Mouse (Mus musculus) embryonic facial prominence, embryonic 15.5 days (tissue): ENCODE measurements around the gene Hrg. TPM values are rescaled to one million over a fixed set of nuclear protein-coding genes. Genes with fewer than 3 reads are reported as not detected.
A peak's percentile ranks its signal among the peaks of the same experiment; 100 is the strongest.
"Not testable (repeated sequence)": the region's sequence is repeated elsewhere in the genome, so short reads cannot be mapped to it uniquely, and the experiment has no call there.

ENCODE experiments used
- ATAC-seq: fragments of 200-750 bp; cut with Nextera tagmentation; 2 replicates; pipeline ENCODE4 v1.8.0; 2017; ENCODE audit warnings: low read depth, moderate TSS enrichment; ENCODE audit not compliant: insufficient number of reproducible peaks, low FRiP score, low TSS enrichment
- H3K27ac ChIP-seq: fragments of 300-500 bp; sonication (generic); replicated peaks from 2 replicates; pipeline ENCODE4 v1.5.1; 2015; ENCODE audit warnings: mild to moderate bottlenecking, inconsistent platforms
- H3K27me3 ChIP-seq: fragments of 300-500 bp; sonication (generic); 2 replicates; pipeline ENCODE4 v1.6.1; 2015; ENCODE audit warnings: inconsistent platforms
- H3K36me3 ChIP-seq: fragments of 300-500 bp; sonication (generic); 2 replicates; pipeline ENCODE4 v1.6.1; 2015; ENCODE audit warnings: mild to moderate bottlenecking, inconsistent platforms
- H3K4me1 ChIP-seq: fragments of 300-500 bp; sonication (generic); 2 replicates; pipeline ENCODE4 v1.6.1; 2015; ENCODE audit warnings: inconsistent platforms
- H3K4me2 ChIP-seq: fragments of 300-500 bp; sonication (generic); replicated peaks from 2 replicates; pipeline ENCODE4 v1.6.1; 2015; ENCODE audit warnings: mild to moderate bottlenecking, inconsistent platforms
- H3K4me3 ChIP-seq: fragments of 300-500 bp; sonication (generic); replicated peaks from 2 replicates; pipeline ENCODE4 v1.5.1; 2015; ENCODE audit warnings: mild to moderate bottlenecking, inconsistent platforms
- H3K9ac ChIP-seq: fragments of 300-500 bp; sonication (generic); 2 replicates; pipeline ENCODE4 v1.6.1; 2015; ENCODE audit warnings: inconsistent platforms
- H3K9me3 ChIP-seq: fragments of 300-500 bp; sonication (generic); replicated peaks from 2 replicates; pipeline ENCODE4 v1.6.1; 2016; ENCODE audit warnings: inconsistent platforms
- whole genome bisulfite sequencing: fragments of 180-500 bp; shearing (Covaris S2); methylation state at CpG from one replicate; pipeline ENCODE4 v1.1.7; 2015; 5-methylcytosine and 5-hydroxymethylcytosine counted together
- polyA plus RNA-seq: library from polyadenylated mRNA; unstranded; fragments of >200 nt; fragmentation: Nextera tagmentation; extraction: Ambion mirVana; gene quantifications from 2 replicates; pipeline ENCODE4 v1.2.1, GENCODE M21; 2015

Gene Hrg
- polyA plus RNA-seq, 1 experiment from 2014 or later, result 0.12 TPM

DNA sequence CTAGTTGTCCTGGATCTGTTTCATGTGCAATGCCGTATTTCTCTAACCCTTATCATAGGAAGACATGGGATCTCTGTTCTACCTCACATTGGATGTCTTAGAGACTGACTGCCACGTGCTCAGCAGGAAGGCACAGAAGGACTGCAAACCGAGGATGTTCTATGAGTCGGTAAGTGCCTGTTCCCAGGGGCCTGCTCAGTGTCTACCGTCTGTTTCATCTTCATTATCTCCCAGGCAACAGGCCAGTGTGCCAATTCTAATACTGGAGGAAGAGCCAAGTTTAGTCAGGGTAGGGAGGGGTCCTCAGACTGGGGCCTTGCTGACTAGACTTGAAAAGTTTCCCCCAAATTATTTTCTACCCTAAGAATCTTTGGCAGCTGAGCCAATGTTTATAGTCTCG, 21.3 kb upstream of the Hrg start:
- no peaks in the 10 kb centered on the region for H3K4me1 ChIP-seq
- H3K36me3 ChIP-seq, result no peaks in the 10 kb centered on the region
- WGBS, result 68% methylated on average over 6 of the region's 6 CpGs
- no peak overlapping the region for H3K4me3 ChIP-seq
- no peak overlapping the region for H3K4me2 ChIP-seq
- H3K9ac ChIP-seq, result no peak overlapping the region
- no peak for ATAC-seq
- H3K27me3 ChIP-seq, result no peaks in the 10 kb centered on the region
- H3K27ac ChIP-seq, result no peak overlapping the region
- H3K9me3 ChIP-seq, result no peaks in the 10 kb centered on the region

DNA sequence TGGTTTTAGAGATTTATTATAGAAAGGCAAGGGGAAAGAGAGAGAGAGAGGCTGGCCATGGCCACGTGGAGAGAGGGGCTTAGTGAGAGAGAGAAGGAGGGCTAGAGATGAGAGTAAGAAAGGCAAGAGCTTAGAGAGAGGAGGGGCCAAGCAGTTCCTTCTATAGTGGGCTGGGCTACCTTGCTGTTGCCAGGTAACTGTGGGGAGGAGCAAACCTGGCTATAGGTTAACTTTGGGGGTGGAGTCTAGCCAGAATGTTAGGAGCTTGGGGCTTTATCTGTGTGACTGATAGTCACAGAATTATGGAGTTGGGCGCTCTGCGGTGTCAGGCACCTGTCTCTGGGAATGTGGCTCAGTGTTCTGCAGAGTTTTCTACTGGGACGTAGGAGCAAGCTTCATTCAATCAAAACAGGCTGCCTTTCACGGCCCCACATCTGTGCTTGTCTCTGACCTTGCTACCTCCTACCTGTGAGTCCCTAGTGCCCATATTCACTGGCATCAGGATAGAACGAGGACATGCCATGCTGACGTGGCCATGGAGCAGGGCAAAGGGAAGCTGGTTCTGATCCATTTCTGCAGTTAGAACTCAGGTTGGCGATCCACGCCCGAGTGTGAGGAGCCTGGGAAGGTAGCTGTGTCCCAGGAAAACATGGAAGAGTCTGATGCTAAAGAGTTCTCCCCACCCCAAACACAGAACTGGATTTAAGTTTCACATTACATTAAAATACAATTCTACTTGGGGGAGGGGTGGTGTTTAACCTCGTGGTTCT, 19.3 kb upstream of the Hrg start:
- 77% methylated on average over 11 of the region's 11 CpGs for WGBS

GRCm38 (mm10) chr16:22937631-22938030, 13.2 kb upstream of the Hrg start:
- WGBS, result 90% methylated on average over 12 of the region's 12 CpGs
- Histone ChIP-seq H3K4me3 (no peak overlapping the region), H3K4me1 (no peaks in the 10 kb centered on the region), H3K9ac (no peak overlapping the region), H3K27ac (no peak overlapping the region), H3K4me2 (no peak overlapping the region), H3K36me3 (no peaks in the 10 kb centered on the region), H3K27me3 (no peaks in the 10 kb centered on the region), H3K9me3 (no peaks in the 10 kb centered on the region)
- ATAC-seq, result no peak

More for the DNA sequence above, 19.3 kb upstream of the Hrg start:
- ATAC-seq, result no peak
- no peak overlapping the region for H3K4me3 ChIP-seq
- H3K4me2 ChIP-seq, result no peak overlapping the region
- no peaks in the 10 kb centered on the region for H3K4me1 ChIP-seq
- no peaks in the 10 kb centered on the region for H3K9me3 ChIP-seq
- no peak overlapping the region for H3K27ac ChIP-seq
- H3K36me3 ChIP-seq, result no peaks in the 10 kb centered on the region
- H3K9ac ChIP-seq, result no peak overlapping the region
- H3K27me3 ChIP-seq, result no peaks in the 10 kb centered on the region

DNA sequence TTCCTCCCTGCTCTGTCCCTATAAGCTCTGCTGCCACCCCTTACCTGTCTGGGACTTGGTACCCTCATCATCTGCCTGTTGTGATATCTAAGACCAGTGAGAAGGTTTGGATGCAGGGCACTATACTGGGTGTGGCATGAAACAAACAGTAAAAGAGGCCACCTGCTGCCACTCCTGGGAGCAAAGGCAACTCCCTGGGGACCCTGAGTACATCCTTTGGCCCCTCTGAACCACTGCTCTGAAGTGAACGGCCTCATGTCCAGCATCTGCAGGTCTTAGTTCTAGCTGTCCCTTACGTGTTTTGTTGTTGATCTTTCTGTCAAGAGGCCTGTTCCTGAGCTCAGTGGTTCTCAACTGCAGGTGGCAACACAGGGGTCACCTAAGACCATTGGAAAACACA, 12.3 kb upstream of the Hrg start:
- Histone ChIP-seq H3K4me3 (no peak overlapping the region), H3K36me3 (no peaks in the 10 kb centered on the region), H3K9me3 (no peaks in the 10 kb centered on the region), H3K27ac (no peak overlapping the region), H3K4me1 (no peaks in the 10 kb centered on the region), H3K9ac (no peak overlapping the region), H3K4me2 (no peak overlapping the region), H3K27me3 (no peaks in the 10 kb centered on the region)
- no peak for ATAC-seq
- WGBS, result 64% methylated on average over 2 of the region's 2 CpGs

GRCm38 (mm10) chr16:22939120-22939695, 11.7 kb upstream of the Hrg start:
- H3K4me3 ChIP-seq, result no peak overlapping the region
- H3K36me3 ChIP-seq, result no peaks in the 10 kb centered on the region
- H3K27me3 ChIP-seq, result no peaks in the 10 kb centered on the region
- H3K9me3 ChIP-seq, result no peaks in the 10 kb centered on the region
- no peak overlapping the region for H3K27ac ChIP-seq
- ATAC-seq, result peak; percentile 77
- 79% methylated on average over 8 of the region's 8 CpGs for WGBS
- no peaks in the 10 kb centered on the region for H3K4me1 ChIP-seq
- H3K4me2 ChIP-seq, result no peak overlapping the region
- no peak overlapping the region for H3K9ac ChIP-seq

DNA sequence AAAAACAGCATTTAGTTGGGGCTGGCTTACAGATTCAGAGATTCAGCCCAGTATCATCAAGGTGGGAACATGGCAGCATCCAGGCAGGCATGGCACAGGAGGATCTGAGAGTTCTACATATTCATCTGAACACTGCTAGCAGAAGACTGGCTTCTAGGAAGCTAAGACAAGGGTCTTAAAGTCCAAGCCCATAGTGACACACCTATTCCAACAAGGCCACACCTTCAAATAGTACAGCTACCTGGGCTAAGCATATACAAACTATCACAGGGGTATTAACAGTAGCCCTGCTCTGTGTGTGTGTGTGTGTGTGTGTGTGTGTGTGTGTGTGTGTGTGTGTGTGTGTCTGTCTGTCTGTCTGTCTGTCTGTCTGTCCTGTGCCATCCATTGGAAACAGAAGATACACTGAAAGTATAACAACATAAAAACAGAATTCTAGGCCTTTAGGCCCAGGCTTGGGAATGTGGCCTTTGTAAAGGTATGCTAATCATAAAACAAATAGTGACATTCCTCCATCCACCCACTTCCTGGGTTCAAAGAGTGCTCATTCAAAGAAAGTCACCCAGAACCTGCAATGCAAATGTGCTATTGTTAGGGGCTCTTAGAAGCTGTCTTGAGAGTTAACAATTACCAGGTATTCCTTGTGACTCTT, 8.9 kb upstream of the Hrg start:
- H3K9ac ChIP-seq, H3K4me3 ChIP-seq, H3K9me3 ChIP-seq, H3K4me2 ChIP-seq, H3K36me3 ChIP-seq, H3K27me3 ChIP-seq, ATAC-seq, H3K27ac ChIP-seq, H3K4me1 ChIP-seq: not testable (repeated sequence)

DNA sequence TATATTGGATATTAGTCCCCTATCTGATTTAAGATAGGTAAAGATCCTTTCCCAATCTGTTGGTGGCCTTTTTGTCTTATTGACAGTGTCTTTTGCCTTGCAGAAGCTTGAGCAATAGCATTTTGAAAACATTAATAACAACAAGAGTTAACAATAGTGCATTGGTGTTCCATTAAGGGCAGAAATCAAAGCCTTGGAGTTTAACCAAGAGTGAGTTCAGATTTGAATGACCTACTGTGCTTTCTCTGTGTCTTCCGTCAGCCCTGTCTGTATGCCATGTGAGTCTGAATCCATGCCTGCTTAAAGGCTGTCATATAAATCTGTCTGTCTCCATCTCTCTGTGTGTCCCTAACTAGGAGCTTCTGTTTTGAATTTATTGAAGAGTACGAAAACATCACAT, 3.5 kb upstream of the Hrg start:
- no peaks in the 10 kb centered on the region for H3K4me1 ChIP-seq
- H3K9me3 ChIP-seq, result no peaks in the 10 kb centered on the region
- ATAC-seq, result no peak
- H3K9ac ChIP-seq, result no peak overlapping the region
- no peak overlapping the region for H3K27ac ChIP-seq
- H3K36me3 ChIP-seq, result no peaks in the 10 kb centered on the region
- no peaks in the 10 kb centered on the region for H3K27me3 ChIP-seq
- no peak overlapping the region for H3K4me3 ChIP-seq
- H3K4me2 ChIP-seq, result no peak overlapping the region
- WGBS, result 64% methylated on average over 2 of the region's 2 CpGs

- no peak for ATAC-seq
- Histone ChIP-seq H3K4me2 (no peak overlapping the region), H3K4me3 (no peak overlapping the region), H3K9me3 (no peaks in the 10 kb centered on the region), H3K9ac (no peak overlapping the region), H3K27ac (no peak overlapping the region), H3K4me1 (no peaks in the 10 kb centered on the region), H3K36me3 (no peaks in the 10 kb centered on the region), H3K27me3 (no peaks in the 10 kb centered on the region)
- WGBS, result 32% methylated on average over 4 of the region's 4 CpGs
These were observed 2.2 kb downstream of the Hrg start for GRCm38 (mm10) chr16:22953069-22953468.

DNA sequence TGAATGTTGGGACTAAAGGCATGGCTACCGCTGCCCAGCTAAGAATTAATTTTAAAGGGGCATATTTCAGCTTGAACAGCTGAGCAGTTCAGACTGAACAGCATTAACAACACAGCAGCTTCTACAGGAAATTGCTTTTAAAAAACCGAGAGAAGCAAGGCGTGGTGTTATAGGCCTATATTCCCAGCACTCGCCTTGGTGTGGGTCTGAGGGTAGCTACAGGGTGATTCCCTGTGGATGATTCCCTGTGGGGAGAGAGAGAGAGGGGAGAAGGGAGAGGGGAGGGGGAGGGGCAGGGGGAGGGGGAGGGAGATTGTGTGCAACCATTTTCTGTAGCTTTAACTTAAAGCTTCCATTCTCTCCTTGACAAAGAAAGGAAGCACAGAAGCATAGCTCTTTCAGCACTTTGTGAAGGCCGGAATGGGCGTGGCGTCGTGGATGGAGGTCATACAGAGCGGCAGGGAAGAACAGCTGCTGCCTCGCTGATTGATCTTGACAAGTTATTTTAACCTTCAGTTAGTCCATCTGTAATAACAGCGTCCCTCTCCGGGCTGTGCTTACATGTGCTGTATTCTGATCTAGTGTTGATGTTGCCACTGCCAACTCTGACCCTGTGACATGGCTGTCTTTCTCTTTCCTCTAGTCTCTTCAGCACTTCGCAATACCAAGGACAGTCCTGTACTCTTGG, 4.7 kb downstream of the Hrg start:
- H3K9ac ChIP-seq, result no peak overlapping the region
- H3K4me1 ChIP-seq, result no peaks in the 10 kb centered on the region
- no peaks in the 10 kb centered on the region for H3K36me3 ChIP-seq
- H3K27ac ChIP-seq, result no peak overlapping the region
- no peaks in the 10 kb centered on the region for H3K9me3 ChIP-seq
- WGBS, result 52% methylated on average over 13 of the region's 13 CpGs
- H3K4me2 ChIP-seq, result no peak overlapping the region
- no peak overlapping the region for H3K4me3 ChIP-seq
- no peak; the same call in 1 of the 2 replicates for ATAC-seq
- no peaks in the 10 kb centered on the region for H3K27me3 ChIP-seq

DNA sequence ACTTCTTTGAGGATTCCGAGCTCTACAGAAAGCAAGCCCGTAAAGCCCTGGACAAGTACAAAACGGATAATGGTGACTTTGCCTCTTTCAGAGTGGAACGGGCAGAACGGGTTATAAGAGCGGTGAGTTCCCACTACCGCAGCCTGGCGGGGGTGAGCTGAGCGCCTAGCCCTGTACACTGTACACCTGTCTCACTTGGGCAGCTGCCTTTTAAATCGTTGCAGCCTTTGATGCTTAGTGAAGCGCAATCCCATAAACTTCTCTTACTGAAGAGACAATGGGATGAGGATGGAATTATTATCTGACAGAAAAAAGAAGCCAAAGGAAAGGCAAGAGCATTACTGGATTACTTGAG, 5.2 kb downstream of the Hrg start:
- Histone ChIP-seq H3K27me3 (no peaks in the 10 kb centered on the region), H3K27ac (no peak overlapping the region), H3K4me1 (no peaks in the 10 kb centered on the region), H3K9ac (no peak overlapping the region), H3K9me3 (no peaks in the 10 kb centered on the region), H3K4me3 (no peak overlapping the region), H3K36me3 (no peaks in the 10 kb centered on the region), H3K4me2 (no peak overlapping the region)
- no peak for ATAC-seq
- 75% methylated on average over 11 of the region's 11 CpGs for WGBS

- H3K9me3 ChIP-seq, result no peaks in the 10 kb centered on the region
These were observed 10.2 kb downstream of the Hrg start for GRCm38 (mm10) chr16:22961073-22961472.

More at GRCm38 (mm10) chr16:22961073-22961472, 10.2 kb downstream of the Hrg start:
- ATAC-seq, result no peak
- Histone ChIP-seq H3K4me2 (no peak overlapping the region), H3K27ac (no peak overlapping the region), H3K36me3 (no peaks in the 10 kb centered on the region), H3K9ac (no peak overlapping the region), H3K4me1 (no peaks in the 10 kb centered on the region), H3K4me3 (no peak overlapping the region), H3K27me3 (no peaks in the 10 kb centered on the region)
- WGBS, result 96% methylated on average over 8 of the region's 8 CpGs
